Mouse (Mus musculus): ENCODE results near the gene Cipc. TPM values are rescaled to one million over a fixed set of nuclear protein-coding genes. Genes with fewer than 3 reads are reported as not detected.

Gene Cipc
- total RNA-seq (2021) = 29.9 and 31.0 TPM in 2 replicates
- long read RNA-seq, full-length matches to known transcripts = 6 of 14 reads
- long read RNA-seq, partial matches to known transcripts = 0 of 14 reads
- long read RNA-seq, other reads (novel, unspliced or antisense) = 8 of 14 reads

- DNase-seq = peak; percentile 98
These were observed at the start of gene Cipc for GRCm38 (mm10) chr12:86946862-86947574. Cipc (plus strand) TSS chr12:86947043.

DNA sequence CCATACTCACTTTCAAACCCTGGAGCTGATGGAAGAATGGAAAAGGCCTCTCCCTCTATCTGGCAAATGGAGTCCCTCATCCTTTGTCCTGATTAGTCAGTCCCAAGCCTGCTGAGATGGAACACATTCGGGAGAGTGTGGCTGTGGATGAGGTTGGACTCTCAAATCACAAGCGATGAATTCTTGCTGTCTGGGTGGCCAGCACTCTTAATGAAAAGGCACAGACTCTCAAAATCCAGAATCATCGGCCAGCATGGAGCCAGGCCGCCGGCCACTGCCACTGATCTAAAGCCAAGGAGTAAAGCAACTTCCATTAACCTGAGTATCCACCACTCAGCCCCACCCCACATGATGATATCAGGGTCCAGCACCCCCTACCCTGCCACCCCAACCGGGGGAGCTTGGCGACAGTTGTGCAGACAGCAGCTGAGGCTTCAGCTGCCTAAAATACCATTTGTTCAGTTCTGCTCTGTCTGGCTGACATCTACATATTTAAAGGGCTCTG is 49.0 kb upstream of the Cipc start:
- DNase-seq = no peak

DNA sequence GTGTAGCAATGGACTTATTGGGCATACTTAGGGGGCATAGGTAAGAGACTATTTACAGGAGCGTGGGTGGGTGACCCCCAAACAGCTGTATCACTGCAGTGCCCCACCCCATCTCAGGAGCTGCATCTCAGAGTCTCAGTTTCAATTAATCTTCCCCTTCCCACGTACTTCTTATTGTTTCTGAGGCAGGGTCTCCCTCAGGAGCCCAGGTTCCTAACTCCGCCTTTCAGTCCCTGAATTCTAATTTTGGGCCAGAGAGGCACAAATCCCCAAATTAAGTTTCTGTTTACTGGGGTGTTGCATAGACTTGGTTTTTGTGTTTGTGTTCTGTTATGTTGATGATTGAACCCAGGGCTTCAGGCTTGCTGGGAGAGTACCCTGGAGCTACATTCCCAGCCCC is 48.4 kb upstream of the Cipc start:
- no peak for DNase-seq

- DNase-seq = no peak
These were observed 47.2 kb upstream of the Cipc start for GRCm38 (mm10) chr12:86899461-86900179.

DNA sequence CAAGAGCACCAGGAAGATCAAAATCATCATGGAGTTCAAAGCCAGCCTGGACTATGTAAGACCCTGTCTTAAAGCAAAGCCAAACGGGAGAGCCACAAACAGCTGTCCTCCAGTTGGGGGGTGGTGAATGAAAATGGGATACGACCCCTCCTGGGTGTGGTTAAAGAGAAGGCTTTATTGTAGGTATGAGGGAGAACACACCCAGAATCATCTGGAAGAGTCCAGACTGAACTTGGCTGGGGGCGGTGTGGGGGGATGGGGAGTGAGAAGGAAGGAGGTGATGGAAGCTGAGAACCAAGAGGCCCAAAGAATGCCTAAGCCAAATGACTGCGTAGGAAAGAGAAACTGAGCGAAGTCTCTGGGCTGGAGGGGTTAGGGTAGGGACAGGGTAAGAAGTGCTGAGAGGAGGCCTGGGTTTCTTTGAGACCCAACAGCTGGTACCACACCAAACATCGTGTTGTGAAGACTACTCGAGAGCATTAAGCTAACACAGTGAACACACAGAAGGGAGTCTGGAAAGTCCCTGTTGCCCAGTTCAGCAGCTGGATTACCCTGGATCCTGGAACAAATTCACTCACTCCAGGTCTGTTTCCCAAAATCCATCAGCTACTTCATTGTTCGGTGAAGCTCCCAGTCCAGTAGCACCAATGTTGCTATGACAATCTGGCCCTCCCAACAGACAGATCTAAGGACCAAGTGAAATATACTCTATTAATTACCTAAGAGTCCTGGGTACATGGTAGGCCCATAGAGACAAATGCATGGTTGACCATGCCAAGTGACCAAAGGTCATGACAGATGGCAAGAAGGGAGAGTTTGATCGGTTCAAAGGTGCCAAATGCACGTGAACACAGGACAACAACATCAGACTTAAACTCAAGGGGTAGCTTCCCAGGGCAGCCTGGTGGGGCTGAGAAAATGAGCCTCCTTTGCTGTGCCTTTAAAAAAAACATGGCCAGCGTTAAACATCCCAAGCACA is 42.7 kb upstream of the Cipc start:
- DNase-seq = no peak

DNA sequence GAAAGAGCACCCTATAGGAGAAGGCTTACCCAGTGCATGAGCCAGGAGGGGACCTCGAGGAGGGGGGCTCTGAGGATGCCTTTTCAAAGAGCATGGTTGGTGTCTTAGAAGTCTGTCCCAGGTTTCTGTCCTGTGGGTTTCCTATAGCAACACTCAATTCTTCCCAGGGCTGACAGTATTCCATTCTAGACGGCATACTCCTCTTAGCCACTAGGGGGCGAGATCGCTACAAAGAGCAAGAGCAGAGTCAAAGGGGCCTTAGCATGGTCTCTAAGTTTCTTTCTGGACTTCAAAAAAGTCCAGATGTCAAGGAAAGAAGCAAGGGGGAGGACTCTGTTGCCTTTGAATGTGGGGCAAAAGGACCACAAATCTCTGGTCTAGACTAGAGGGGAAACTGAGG is 41.6 kb upstream of the Cipc start:
- DNase-seq = peak; percentile 33

DNA sequence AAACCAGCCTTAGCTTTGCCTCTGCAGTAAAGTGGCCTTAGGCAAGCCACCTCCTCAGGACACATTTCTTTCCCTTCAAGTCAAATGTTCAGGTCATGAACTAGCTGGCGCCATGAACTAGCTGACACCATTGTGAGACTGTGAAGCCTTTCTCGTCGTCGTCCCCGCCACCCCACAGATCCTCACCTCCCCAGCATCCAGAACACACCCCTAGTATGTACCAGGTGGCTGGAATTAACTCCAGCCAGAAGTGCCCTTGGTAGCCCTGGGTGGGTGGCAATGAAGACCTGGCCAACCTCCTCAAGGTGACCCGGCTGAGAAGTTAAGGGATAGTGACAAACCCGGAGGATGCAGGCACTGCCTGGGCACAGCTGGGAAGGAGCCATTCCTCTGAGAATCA is 41.0 kb upstream of the Cipc start:
- no peak for DNase-seq

GRCm38 (mm10) chr12:86906395-86906794 is 40.4 kb upstream of the Cipc start:
- DNase-seq = peak; percentile 88

DNA sequence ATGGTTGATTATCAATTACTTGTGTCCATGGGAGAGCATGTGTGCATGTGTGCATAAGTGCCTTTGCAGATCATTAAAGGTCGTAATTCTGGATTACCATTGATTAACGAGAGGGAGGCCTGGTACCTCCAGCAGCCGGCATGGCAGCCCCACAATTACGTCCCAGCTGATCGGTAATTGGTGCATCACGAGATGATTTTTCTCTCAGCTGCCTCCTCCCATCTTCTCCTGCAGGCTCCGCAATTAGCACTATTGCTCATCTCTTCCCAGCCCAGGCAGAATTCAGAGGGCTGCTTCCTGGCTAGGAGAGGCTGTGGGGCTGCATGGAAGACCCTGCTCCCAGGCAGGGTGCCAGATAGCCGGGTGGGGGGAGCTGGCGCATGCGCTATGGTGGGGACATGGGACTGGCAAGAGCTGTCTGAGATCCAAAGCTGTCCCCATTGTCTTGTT is 35.3 kb upstream of the Cipc start:
- peak; percentile 33 for DNase-seq

DNA sequence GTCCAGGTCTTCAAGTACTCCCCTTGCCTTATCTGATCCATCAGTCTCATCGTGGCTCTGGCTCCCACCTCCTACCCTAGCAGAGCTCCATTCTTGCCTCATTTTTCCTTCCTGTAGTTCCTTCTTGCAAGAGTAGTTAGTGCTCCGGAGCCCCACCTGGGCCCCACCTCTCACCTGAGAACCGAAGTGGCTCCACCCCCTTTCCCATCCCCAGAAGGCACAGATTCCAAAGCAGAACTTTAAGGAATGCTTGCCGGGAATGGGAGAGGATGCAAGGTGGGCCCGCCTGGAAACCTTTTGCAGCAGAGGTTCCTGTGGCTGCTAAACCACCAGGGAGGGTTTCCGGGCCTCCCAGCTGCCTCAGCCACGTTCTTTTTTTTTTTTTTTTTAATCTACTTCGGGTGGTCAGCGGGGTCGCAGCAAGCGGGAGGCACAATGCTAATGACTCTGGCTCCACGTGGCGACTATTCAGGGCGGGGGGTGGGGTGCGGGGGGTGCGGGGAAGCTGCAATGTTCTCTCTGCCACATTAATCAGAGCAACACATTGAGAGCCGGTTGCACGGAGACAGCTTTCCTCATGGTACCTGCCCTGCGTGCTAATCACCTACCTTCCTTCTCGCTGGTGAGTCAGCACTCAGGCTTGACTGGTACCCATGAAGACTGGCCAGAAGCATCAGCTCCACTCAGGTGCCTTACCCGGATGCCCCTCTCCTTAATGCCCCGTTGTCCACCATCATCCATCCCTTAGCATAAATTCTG is 34.3 kb upstream of the Cipc start:
- DNase-seq = no peak

GRCm38 (mm10) chr12:86914351-86914750 is 32.5 kb upstream of the Cipc start:
- DNase-seq = no peak

DNA sequence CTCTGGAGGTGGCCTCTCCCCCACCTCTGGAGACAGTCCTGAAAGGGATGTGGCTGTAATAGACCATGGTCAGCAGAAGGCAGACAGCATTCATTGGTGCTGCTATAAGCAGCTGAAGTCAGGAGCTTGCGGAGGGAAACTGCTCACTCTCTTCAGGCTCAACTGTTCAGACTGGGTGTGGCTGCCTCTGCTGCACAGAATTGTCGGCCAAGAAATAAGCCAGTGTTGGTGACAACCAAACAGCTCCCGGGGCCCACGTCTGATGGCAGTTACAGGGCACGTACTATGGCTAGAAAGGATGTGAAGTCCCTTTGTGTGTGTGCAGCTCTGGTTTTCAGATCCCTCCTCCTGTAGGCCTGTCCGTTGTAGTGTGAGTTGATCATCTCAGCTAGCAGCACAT is 32.1 kb upstream of the Cipc start:
- no peak for DNase-seq

GRCm38 (mm10) chr12:86915617-86916016 is 31.2 kb upstream of the Cipc start:
- DNase-seq = no peak

DNA sequence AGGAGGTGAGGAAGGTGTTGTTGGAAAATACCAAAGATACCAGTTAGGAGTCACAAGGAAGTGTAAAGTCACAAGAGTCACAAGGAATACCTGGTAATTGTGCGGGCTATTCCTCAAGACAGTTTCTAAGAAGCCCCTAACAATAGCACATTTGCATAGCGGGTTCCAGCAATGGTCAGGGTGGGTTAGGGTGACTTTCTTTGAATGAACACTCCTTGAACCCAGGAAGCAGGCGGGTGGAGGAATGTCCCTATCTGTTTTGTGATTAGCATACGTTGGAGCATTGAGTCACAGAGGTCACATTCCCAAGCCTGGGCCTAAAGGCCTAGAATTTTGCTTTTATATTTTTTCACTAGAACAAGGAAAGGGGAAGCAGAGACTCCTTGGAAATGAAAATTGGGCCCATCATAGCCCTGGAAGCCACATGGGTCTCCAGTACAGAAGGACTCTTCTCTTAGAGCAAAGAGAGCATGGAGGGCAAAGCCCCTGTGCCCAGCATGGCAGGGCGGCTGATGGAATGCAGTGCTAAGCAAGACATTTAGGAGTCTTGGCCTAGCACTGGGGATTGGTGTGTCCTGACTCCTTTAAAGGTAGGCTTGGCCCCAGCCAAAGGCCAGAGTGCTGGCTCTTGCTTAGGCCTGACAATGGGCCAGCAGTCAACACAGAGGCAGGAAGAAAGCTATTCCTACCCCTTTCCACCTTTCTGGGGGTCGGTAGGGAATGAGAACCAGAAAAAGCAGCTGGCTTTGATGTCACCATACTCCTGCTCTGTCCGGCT is 29.9 kb upstream of the Cipc start:
- DNase-seq = no peak

GRCm38 (mm10) chr12:86918361-86918967 is 28.4 kb upstream of the Cipc start:
- peak; percentile 33 for DNase-seq

GRCm38 (mm10) chr12:86918983-86919722 is 27.7 kb upstream of the Cipc start:
- DNase-seq = no peak

- DNase-seq = peak; percentile 65
These were observed 23.0 kb upstream of the Cipc start for GRCm38 (mm10) chr12:86923837-86924236.

DNA sequence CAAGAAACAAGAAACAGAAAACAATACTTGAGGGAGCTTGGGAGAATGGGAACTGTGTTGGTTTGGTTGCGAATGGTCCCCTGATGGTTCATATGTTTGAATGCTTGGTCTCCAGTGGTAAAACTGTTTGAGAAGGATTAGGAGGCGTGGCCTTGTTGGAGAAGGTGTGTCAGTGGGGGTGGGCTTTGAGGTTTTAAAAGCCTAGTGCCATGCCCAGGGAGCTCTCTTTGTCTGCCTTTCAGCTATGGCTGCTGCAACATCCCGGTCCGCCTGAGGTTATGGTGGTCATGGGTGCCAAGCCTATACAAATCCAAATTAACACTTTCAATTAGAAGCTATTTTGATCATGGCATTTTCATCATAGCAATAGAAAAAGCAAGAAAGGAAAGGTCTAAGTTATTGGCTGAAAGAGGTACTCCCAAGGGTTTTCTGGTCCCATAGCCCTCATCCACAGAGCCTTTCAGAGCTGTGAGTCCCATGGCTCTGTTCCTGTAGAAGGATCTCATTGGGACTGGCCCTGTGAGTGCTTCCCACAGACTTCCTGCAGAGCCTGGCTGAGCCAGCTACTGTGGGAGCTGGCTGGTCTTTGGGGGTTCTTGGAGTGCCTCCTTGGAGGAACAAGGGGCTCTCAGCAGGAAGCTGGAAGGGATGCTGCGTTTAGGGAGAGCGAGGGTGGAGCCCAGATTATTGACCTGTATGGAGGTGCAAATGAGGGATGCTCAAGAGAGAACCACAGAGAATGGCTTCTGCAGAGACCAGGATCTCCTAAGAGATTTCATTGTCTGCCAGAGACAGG is 15.7 kb upstream of the Cipc start:
- DNase-seq = no peak

Measured in adrenal gland, postnatal 25 days (tissue).